Mouse (Mus musculus) left cerebral cortex, postnatal 25 days (tissue): ENCODE measurements around the gene Defb13. TPM values are rescaled to one million over a fixed set of nuclear protein-coding genes. Genes with fewer than 3 reads are reported as not detected.

Source experiments
- total RNA-seq, 2 experiments: library from RNA; stranded (reverse); gene quantifications; 2 replicates each; pipeline ENCODE4 v1.2.3; 2021

Gene Defb13
- total RNA-seq, 2 experiments from 2014 or later: not detected

Other genes starting within 250 kb of the Defb13 start
- gene AY761184, start 243.1 kb upstream of the Defb13 start, total RNA-seq: not detected
- gene Defa24, start 212.3 kb upstream of the Defb13 start, total RNA-seq: not detected
- not detected for gene Defb50, start 123.2 kb upstream of the Defb13 start, total RNA-seq
- gene Defb2, start 106.8 kb upstream of the Defb13 start, total RNA-seq: not detected
- gene Defb10, start 87.9 kb upstream of the Defb13 start, total RNA-seq: not detected
- gene Defb9, start 61.3 kb upstream of the Defb13 start, total RNA-seq: not detected
- not detected for gene Defb11, start 40.4 kb upstream of the Defb13 start, total RNA-seq
- gene Defb15, start 14.1 kb upstream of the Defb13 start, total RNA-seq: not detected
- gene Defb35, start 8.4 kb upstream of the Defb13 start, total RNA-seq: not detected
- gene Fam90a1a, start 12.0 kb downstream of the Defb13 start, total RNA-seq: not detected
- not detected for gene Ccdc70, start 23.0 kb downstream of the Defb13 start, total RNA-seq
- 1 to 10 TPM; 1.9 to 2.0 TPM for gene Atp7b, start 113.5 kb downstream of the Defb13 start, total RNA-seq
- 10 to 100 TPM; 32.7 to 34.4 TPM for gene Alg11, start 114.0 kb downstream of the Defb13 start, total RNA-seq
- gene Nek5, start 178.3 kb downstream of the Defb13 start, total RNA-seq: under 1 TPM in 1 of 2 experiments, not detected in 1; 0.16 TPM
- 1 to 10 TPM; 1.8 to 1.9 TPM for gene Nek3, start 219.7 kb downstream of the Defb13 start, total RNA-seq
- under 1 TPM; 0.57 to 0.85 TPM for gene Ckap2, start 239.1 kb downstream of the Defb13 start, total RNA-seq
- 10 to 100 TPM; 26.0 to 28.1 TPM for gene Vps36, start 246.0 kb downstream of the Defb13 start, total RNA-seq